In the genomic region with DNA sequence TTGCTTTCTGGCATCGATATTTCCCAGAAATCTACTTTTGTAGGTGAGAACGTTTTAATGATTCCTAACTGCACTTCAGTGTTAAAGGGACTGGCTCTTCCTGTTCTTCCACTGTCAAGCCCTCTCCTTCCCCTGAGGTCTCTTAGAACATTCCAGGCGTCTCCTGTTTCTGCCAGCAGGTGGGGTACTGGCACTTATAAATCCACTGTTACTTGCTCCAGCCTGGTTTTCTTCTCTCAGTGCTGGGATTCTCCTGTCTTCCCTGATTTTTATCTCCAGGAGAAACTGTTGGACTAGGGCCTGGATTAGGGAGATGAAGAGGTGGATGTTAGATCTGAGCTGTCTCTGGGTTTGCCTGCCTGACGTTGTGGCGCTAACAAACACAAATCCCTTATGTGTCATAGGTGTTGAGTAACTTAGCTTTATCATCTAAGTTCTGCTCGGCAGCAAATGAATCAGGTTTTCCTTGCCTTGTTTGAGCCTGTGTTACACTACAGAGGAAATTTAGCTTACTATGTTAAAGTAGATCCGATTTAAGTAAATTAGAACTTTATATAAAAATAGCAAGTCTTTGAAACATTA, we compare ENCODE assay signal across 9 mouse cellular contexts. TPM values are rescaled to one million over a fixed set of nuclear protein-coding genes. Genes with fewer than 3 reads are reported as not detected.
DNase-seq lines count a peak whose midpoint lies in the region; ATAC-seq lines count a peak whose summit lies in the region.
"Had no signal": no experiment of that assay in that cellular context is flagged by ENCODE, and none has a peak within 500 bp of the region (broad histone marks: within the 10 kb centered on the region; RNA-seq: fewer than 3 reads in every experiment).

No protein-coding gene starts in this region.

- no peak for ATAC-seq in hindbrain, embryonic 12.5 days (ENCODE audit: low FRiP score)

- peak; percentile 65 for DNase-seq in hindbrain, embryonic 10.5 days (ENCODE audit: low spot score)
- peak; percentile 83 for DNase-seq in embryo, embryonic 11 days
- peak; percentile 57 to 69 for DNase-seq in gastrocnemius, postnatal 36 days
- DNase-seq in kidney, adult 18-20 months: peak; percentile 85
- peak; percentile 80 to 89 for DNase-seq in left cerebral cortex, postnatal 25 days (ENCODE audit: low spot score in 2 of 2)
- peak; percentile 11 for DNase-seq in naive thymus-derived CD4-positive, alpha-beta T cell, adult 2 months (ENCODE audit: low read depth)
- DNase-seq in thymus, postnatal 0 days (ENCODE audit: low spot score): peak; percentile 25

- H3K36me3 ChIP-seq in hindbrain, embryonic 10.5 days: no peaks in the 10 kb centered on the region
- H3K36me3 ChIP-seq in hindbrain, embryonic 12.5 days: no peaks in the 10 kb centered on the region

- no peak overlapping the region for H3K4me3 ChIP-seq in hindbrain, embryonic 10.5 days
- H3K4me3 ChIP-seq in hindbrain, embryonic 12.5 days: no peak overlapping the region

- H3K9me3 ChIP-seq in hindbrain, embryonic 10.5 days: no peaks in the 10 kb centered on the region
- H3K9me3 ChIP-seq in hindbrain, embryonic 12.5 days (replicated peaks): no peaks in the 10 kb centered on the region

- H3K4me2 ChIP-seq in hindbrain, embryonic 12.5 days (replicated peaks): no peak overlapping the region

- 43% methylated on average over 7 of the region's 7 CpGs for WGBS in hindbrain, embryonic 10.5 days
- WGBS in hindbrain, embryonic 12.5 days: 49% methylated on average over 7 of the region's 7 CpGs

- peaks cover 18% of the 10 kb centered on the region for H3K4me1 ChIP-seq in hindbrain, embryonic 10.5 days (replicated peaks)
- H3K4me1 ChIP-seq in hindbrain, embryonic 12.5 days: peaks cover 12% of the 10 kb centered on the region

- no peaks in the 10 kb centered on the region for H3K27me3 ChIP-seq in hindbrain, embryonic 10.5 days (ENCODE audit: insufficient read depth, poor library complexity, severe bottlenecking)
- H3K27me3 ChIP-seq in hindbrain, embryonic 12.5 days: no peaks in the 10 kb centered on the region

- no peak overlapping the region for H3K9ac ChIP-seq in hindbrain, embryonic 12.5 days

- intact Hi-C loops in gastrocnemius, postnatal 36 days (cut with DNase I): loop anchor here (5.0 to 10.0 kb wide), 2 partner anchors 125 to 518 kb away; no protein-coding TSS in a partner anchor
- intact Hi-C loops in left cerebral cortex, postnatal 25 days (cut with DNase I): loop anchor here (1.0 to 5.0 kb wide), 2 partner anchors 55 to 125 kb away; no protein-coding TSS in a partner anchor

- no peak overlapping the region for H3K27ac ChIP-seq in hindbrain, embryonic 10.5 days
- H3K27ac ChIP-seq in hindbrain, embryonic 12.5 days: no peak overlapping the region
- H3K27ac ChIP-seq: macrophage had no signal

RNA-seq across cellular contexts. Expression of gene Pld1, which starts 44.0 kb away (rescaled TPM):
- polyA plus RNA-seq in hindbrain, embryonic 10.5 days (2016; fragmentation: Nextera tagmentation; extraction: Ambion mirVana): 2.8 and 3.2 TPM in 2 replicates
- 5.6 and 6.0 TPM in 2 replicates for polyA plus RNA-seq in hindbrain, embryonic 12.5 days (2016; fragmentation: Nextera tagmentation; extraction: Ambion mirVana)
- total RNA-seq in gastrocnemius, postnatal 36 days (2021): 1 to 10 TPM; 4.7 to 6.6 TPM
- total RNA-seq in left cerebral cortex, postnatal 25 days (2021): 1 to 10 TPM; 8.1 to 9.8 TPM
- polyA plus RNA-seq in thymus, postnatal 0 days (2015; fragmentation: Nextera tagmentation; extraction: Ambion mirVana): 3.6 and 4.8 TPM in 2 replicates

Comparison
In these comparisons a context has a peak if more than half of its experiments do, and no peak if none do; other contexts are left out.
1. DNase-seq: peak in every context shown above with its lines; median percentile 85 in kidney, adult 18-20 months; 84 in left cerebral cortex, postnatal 25 days; 83 in embryo, embryonic 11 days; 65 in hindbrain, embryonic 10.5 days; 63 in gastrocnemius, postnatal 36 days; 25 in thymus, postnatal 0 days; 11 in naive thymus-derived CD4-positive, alpha-beta T cell, adult 2 months.